Mouse (Mus musculus) limb, embryonic 15.5 days (tissue): ENCODE results near the gene Ftcd. TPM values are rescaled to one million over a fixed set of nuclear protein-coding genes. Genes with fewer than 3 reads are reported as not detected.

Source experiments
- ATAC-seq: fragments of 200-750 bp; cut with Nextera tagmentation; 2 replicates; pipeline ENCODE4 v1.8.0; 2017; ENCODE audit warnings: low read depth, moderate TSS enrichment; ENCODE audit not compliant: insufficient number of reproducible peaks, low FRiP score, low TSS enrichment
- H3K27ac ChIP-seq: fragments of 300-500 bp; sonication (generic); 2 replicates; pipeline ENCODE4 v1.5.1; 2015; ENCODE audit warnings: moderate library complexity, mild to moderate bottlenecking, inconsistent platforms
- H3K27me3 ChIP-seq: fragments of 300-500 bp; sonication (generic); 2 replicates; pipeline ENCODE4 v1.6.1; 2015; ENCODE audit warnings: inconsistent platforms
- H3K36me3 ChIP-seq: fragments of 300-500 bp; sonication (generic); 2 replicates; pipeline ENCODE4 v1.6.1; 2015; ENCODE audit warnings: inconsistent platforms
- H3K4me1 ChIP-seq: fragments of 300-500 bp; sonication (generic); 2 replicates; pipeline ENCODE4 v1.6.1; 2015; ENCODE audit warnings: inconsistent platforms
- H3K4me2 ChIP-seq: fragments of 300-500 bp; sonication (generic); 2 replicates; pipeline ENCODE4 v1.6.1; 2015; ENCODE audit warnings: mild to moderate bottlenecking, inconsistent platforms
- H3K4me3 ChIP-seq: fragments of 300-500 bp; sonication (generic); 2 replicates; pipeline ENCODE4 v1.5.1; 2015; ENCODE audit warnings: mild to moderate bottlenecking, inconsistent platforms
- H3K9ac ChIP-seq: fragments of 300-500 bp; sonication (generic); 2 replicates; pipeline ENCODE4 v1.6.1; 2015; ENCODE audit warnings: inconsistent platforms
- H3K9me3 ChIP-seq: fragments of 300-500 bp; sonication (generic); 2 replicates; pipeline ENCODE4 v1.6.1; 2016; ENCODE audit warnings: inconsistent platforms
- WGBS: fragments of 180-500 bp; shearing (Covaris S2); methylation state at CpG from one replicate; pipeline ENCODE4 v1.1.7; 2015; 5-methylcytosine and 5-hydroxymethylcytosine counted together
- polyA plus RNA-seq: library from polyadenylated mRNA; unstranded; fragments of >200 nt; fragmentation: Nextera tagmentation; extraction: Ambion mirVana; gene quantifications from 2 replicates; pipeline ENCODE4 v1.2.1, GENCODE M21; 2015

The Ftcd gene
- polyA plus RNA-seq, 1 experiment from 2014 or later: 0.12 TPM

- Histone ChIP-seq H3K27me3 (no peaks in the 10 kb centered on the region), H3K4me1 (peaks cover 26% of the 10 kb centered on the region), H3K9me3 (no peaks in the 10 kb centered on the region), H3K4me3 (peak overlapping the region; percentile 65), H3K27ac (peak overlapping the region; percentile 87), H3K9ac (peak overlapping the region; percentile 67), H3K36me3 (peaks cover 2% of the 10 kb centered on the region; the same call in 1 of the 2 replicates), H3K4me2 (peak overlapping the region; percentile 59)
- WGBS: 68% methylated on average over 4 of the region's 4 CpGs
- no peak for ATAC-seq
Measured at GRCm38 (mm10) chr10:76622411-76622810, 47.0 kb downstream of the Ftcd start.

DNA sequence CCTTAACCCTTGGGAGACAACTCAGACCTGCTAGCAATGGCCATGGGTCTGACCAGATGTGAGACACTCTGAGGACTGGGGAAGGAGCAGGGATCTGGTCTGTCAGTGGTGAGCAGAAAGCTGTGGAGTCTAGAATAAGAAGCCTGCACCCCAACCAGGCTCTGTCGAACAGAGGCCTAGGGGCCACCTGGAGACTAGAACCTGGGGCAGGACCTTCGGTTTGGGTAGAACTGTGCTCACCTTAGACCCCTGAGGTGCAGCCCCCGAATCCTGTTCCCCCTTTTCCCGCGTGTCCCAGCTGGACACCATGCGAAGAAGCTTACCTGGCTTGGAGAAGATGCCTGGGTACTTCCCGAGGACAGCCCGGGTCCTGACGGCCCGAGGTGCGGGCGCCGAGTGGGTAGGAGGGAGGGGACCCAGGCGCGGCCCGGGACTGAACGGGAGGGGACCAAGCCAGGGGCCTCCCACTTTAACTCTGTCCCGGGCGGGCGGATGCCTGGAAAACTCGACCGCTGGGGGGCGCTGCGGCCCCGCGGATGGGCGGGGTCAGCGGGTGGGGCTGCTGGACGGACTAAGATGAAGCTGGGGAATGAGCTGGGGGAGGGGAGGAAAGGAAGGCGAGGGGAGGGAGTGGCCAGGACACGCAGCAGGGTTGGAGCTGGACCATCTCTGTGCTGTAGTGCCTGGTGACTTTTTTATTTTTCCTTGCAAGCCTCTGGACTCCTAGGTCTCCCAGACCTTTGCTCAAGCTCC is 47.7 kb downstream of the Ftcd start, which contains the start of gene Col6a2:
Gene Col6a2, minus strand, starts transcription at position 703 of the 753 bp plus-strand sequence.
- peak within 1 kb of the TSS; percentile 67 for H3K9ac ChIP-seq
- 3% methylated on average over 31 of the region's 31 CpGs for WGBS
- ATAC-seq: peak; percentile 94
- H3K9me3 ChIP-seq: no peaks in the 10 kb centered on the region
- peaks cover 26% of the 10 kb centered on the region for H3K4me1 ChIP-seq
- peak within 1 kb of the TSS; percentile 87 for H3K27ac ChIP-seq
- H3K4me3 ChIP-seq: peak within 1 kb of the TSS; percentile 65
- peak within 1 kb of the TSS; percentile 59 for H3K4me2 ChIP-seq
- 0 out of 2 replicates have a peak, but pooled peaks cover 2% of the 10 kb centered on the region for H3K36me3 ChIP-seq
- H3K27me3 ChIP-seq: no peaks in the 10 kb centered on the region

DNA sequence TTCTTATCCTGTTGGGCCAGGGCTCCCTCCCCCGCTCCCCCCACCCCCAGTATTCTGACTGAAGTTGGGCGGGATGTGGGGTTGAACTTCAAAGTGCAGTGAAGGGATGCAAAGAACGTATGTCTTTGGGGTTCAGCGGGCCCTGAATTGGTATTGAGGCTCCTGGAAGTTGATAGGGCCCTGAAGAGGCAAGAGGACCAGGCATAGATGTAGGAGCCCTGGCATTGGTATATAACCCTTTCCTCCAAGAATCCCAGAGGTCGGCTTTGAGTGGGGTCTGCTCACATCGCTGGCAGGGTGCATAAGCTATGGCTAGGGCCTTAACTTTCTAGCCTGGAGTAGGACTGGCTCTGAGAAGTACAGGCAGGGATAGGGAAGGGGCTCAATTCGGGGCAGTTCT is 48.3 kb downstream of the Ftcd start:
- Histone ChIP-seq H3K4me1 (peaks cover 26% of the 10 kb centered on the region), H3K36me3 (no peaks in the 10 kb centered on the region), H3K9ac (no peak overlapping the region), H3K27ac (peak overlapping the region; percentile 87), H3K4me3 (peak overlapping the region; percentile 65), H3K27me3 (no peaks in the 10 kb centered on the region), H3K9me3 (no peaks in the 10 kb centered on the region), H3K4me2 (peak overlapping the region; percentile 59)
- ATAC-seq: no peak
- 15% methylated on average over 7 of the region's 7 CpGs for WGBS

GRCm38 (mm10) chr10:76624903-76625302 is 49.5 kb downstream of the Ftcd start:
- H3K4me1 ChIP-seq: peaks cover 26% of the 10 kb centered on the region
- H3K4me3 ChIP-seq: no peak overlapping the region
- H3K4me2 ChIP-seq: no peak overlapping the region
- H3K27me3 ChIP-seq: no peaks in the 10 kb centered on the region
- no peak overlapping the region for H3K27ac ChIP-seq
- ATAC-seq: no peak
- H3K9ac ChIP-seq: no peak overlapping the region
- H3K9me3 ChIP-seq: no peaks in the 10 kb centered on the region
- WGBS: 72% methylated on average over 7 of the region's 7 CpGs
- H3K36me3 ChIP-seq: no peaks in the 10 kb centered on the region

DNA sequence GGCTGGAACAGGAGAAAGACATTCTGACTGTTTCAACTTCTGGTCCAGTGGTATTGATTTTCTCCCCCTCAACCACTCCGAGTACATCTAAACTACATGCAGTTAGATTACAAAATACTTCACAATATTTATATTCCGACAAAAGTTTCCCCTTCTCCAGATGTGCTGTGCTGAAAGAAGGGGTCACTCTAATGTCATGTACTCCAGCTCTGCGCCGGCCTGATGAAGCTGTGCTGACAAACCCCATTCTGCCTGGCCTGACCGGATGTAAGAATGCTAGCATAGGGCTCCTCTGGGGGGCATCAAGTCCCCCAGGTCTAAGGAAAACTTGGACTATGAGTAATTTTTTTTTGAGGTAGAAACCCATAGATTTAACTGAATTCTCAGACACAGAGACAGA is 52.3 kb downstream of the Ftcd start:
- Histone ChIP-seq H3K36me3 (no peaks in the 10 kb centered on the region), H3K4me2 (no peak overlapping the region), H3K4me3 (no peak overlapping the region), H3K27ac (no peak overlapping the region), H3K27me3 (no peaks in the 10 kb centered on the region), H3K4me1 (peaks cover 20% of the 10 kb centered on the region), H3K9ac (no peak overlapping the region), H3K9me3 (no peaks in the 10 kb centered on the region)
- WGBS: 76% methylated on average over 5 of the region's 5 CpGs
- no peak for ATAC-seq

- Histone ChIP-seq H3K9ac (no peak overlapping the region), H3K27ac (peak overlapping the region; percentile 60), H3K36me3 (no peaks in the 10 kb centered on the region), H3K4me3 (no peak overlapping the region), H3K4me2 (no peak overlapping the region), H3K4me1 (peaks cover 32% of the 10 kb centered on the region), H3K27me3 (no peaks in the 10 kb centered on the region), H3K9me3 (no peaks in the 10 kb centered on the region)
- whole genome bisulfite sequencing: 84% methylated on average over 1 of the region's 1 CpGs
- no peak for ATAC-seq
Measured at GRCm38 (mm10) chr10:76630657-76631056, 55.2 kb downstream of the Ftcd start.

- Histone ChIP-seq H3K4me3 (no peak overlapping the region), H3K9ac (no peak overlapping the region), H3K27me3 (no peaks in the 10 kb centered on the region), H3K27ac (peak overlapping the region; percentile 88), H3K4me1 (peaks cover 45% of the 10 kb centered on the region), H3K36me3 (no peaks in the 10 kb centered on the region), H3K9me3 (no peaks in the 10 kb centered on the region), H3K4me2 (no peak overlapping the region)
- ATAC-seq: no peak
- WGBS: 39% methylated on average over 8 of the region's 8 CpGs
Measured at GRCm38 (mm10) chr10:76632630-76633029, 57.2 kb downstream of the Ftcd start.

GRCm38 (mm10) chr10:76634094-76634571 is 58.7 kb downstream of the Ftcd start:
- Histone ChIP-seq H3K36me3 (no peaks in the 10 kb centered on the region), H3K27me3 (no peaks in the 10 kb centered on the region), H3K9ac (no peak overlapping the region), H3K4me3 (no peak overlapping the region), H3K4me2 (no peak overlapping the region), H3K9me3 (no peaks in the 10 kb centered on the region), H3K27ac (peak overlapping the region; percentile 88), H3K4me1 (peaks cover 45% of the 10 kb centered on the region)
- 31% methylated on average over 7 of the region's 7 CpGs for WGBS
- peak; percentile 71 for ATAC-seq

DNA sequence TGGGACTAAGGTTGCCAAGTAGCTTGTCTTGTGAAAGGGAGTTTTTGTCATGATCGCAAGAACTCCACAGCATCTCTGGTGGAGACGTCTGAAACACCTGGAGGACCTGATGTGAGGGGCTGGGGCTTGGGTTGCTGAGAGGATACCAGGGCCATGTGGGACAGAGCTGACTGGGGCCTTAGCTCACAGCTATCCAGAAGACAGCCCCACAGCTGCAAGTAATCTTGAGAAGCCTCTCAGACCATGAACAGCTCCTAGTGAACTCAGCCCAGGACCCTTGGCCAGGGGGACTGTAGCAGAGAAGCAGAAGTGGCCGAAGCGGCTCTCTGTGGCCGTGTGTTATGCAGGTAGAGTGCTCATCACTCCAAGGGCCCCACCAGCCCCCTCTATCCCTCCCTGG is 59.1 kb downstream of the Ftcd start:
- Histone ChIP-seq H3K4me1 (peaks cover 45% of the 10 kb centered on the region), H3K27me3 (no peaks in the 10 kb centered on the region), H3K36me3 (no peaks in the 10 kb centered on the region), H3K9me3 (no peaks in the 10 kb centered on the region), H3K4me2 (no peak overlapping the region), H3K9ac (no peak overlapping the region), H3K27ac (peak overlapping the region; percentile 88), H3K4me3 (no peak overlapping the region)
- WGBS: 53% methylated on average over 5 of the region's 5 CpGs
- no peak for ATAC-seq

GRCm38 (mm10) chr10:76636026-76636425 is 60.6 kb downstream of the Ftcd start:
- H3K4me3 ChIP-seq: no peak overlapping the region
- H3K27ac ChIP-seq: peak overlapping the region; percentile 88
- no peak overlapping the region for H3K9ac ChIP-seq
- no peaks in the 10 kb centered on the region for H3K36me3 ChIP-seq
- WGBS: 26% methylated on average over 3 of the region's 3 CpGs
- ATAC-seq: peak; percentile 38; the same call in 1 of the 2 replicates
- H3K27me3 ChIP-seq: no peaks in the 10 kb centered on the region
- peaks cover 45% of the 10 kb centered on the region for H3K4me1 ChIP-seq
- no peak overlapping the region for H3K4me2 ChIP-seq
- H3K9me3 ChIP-seq: no peaks in the 10 kb centered on the region

- peak overlapping the region; percentile 88 for H3K27ac ChIP-seq
- peaks cover 45% of the 10 kb centered on the region for H3K4me1 ChIP-seq
- H3K9ac ChIP-seq: no peak overlapping the region
- H3K4me3 ChIP-seq: no peak overlapping the region
- no peak overlapping the region for H3K4me2 ChIP-seq
- H3K27me3 ChIP-seq: no peaks in the 10 kb centered on the region
- no peaks in the 10 kb centered on the region for H3K36me3 ChIP-seq
- H3K9me3 ChIP-seq: no peaks in the 10 kb centered on the region
- 82% methylated on average over 4 of the region's 4 CpGs for WGBS
- ATAC-seq: no peak
Measured at GRCm38 (mm10) chr10:76636601-76637000, 61.2 kb downstream of the Ftcd start.
